Mouse (Mus musculus): ENCODE data around the gene Tnks1bp1. TPM values are rescaled to one million over a fixed set of nuclear protein-coding genes. Genes with fewer than 3 reads are reported as not detected.

Gene Tnks1bp1
- total RNA-seq, 2 experiments from 2014 or later = 0.20 to 1.0 TPM

DNA sequence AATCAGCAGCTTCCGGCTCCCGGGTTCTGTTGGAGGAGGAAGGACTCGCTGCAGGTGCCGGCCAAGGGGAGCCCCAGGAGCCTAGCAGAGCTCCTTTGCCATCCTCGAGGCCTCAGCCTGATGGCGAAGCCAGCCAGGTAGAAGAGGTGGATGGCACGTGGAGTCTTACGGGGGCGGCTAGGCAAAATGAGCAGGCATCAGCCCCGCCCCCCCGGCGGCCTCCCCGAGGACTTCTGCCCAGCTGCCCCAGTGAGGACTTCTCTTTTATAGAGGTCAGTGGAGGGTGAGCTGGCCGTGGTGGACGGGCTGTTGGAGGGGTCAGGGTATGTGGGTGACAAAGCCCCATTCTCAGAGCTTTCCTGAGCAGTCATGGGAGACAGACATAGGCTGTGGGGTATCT is 22.3 kb downstream of the Tnks1bp1 start:
- no peak for ATAC-seq (replicated peaks; ENCODE audit: low FRiP score, low TSS enrichment, poor library complexity, severe bottlenecking)

DNA sequence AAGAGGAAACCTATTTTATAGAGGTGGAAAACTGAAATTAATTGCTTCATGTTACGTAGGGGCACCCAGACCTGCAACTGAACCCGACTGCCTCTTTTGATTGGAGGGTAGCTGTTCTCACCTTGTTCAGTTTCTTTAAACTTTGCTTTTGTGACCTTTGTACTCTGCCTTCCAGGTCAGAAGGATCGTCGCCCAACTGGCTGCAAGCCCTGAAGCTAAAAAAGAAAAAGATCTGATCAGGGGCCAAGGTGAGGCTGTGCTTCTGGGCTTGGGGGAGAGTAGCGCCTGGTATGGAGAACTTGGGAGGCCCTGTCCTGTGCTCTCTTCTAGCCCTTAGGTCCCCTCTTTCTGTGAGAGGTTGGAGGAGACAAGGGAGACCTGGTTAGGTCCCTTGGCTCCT is 24.1 kb downstream of the Tnks1bp1 start:
- ATAC-seq (replicated peaks; ENCODE audit: low FRiP score, low TSS enrichment, poor library complexity, severe bottlenecking) = no peak

DNA sequence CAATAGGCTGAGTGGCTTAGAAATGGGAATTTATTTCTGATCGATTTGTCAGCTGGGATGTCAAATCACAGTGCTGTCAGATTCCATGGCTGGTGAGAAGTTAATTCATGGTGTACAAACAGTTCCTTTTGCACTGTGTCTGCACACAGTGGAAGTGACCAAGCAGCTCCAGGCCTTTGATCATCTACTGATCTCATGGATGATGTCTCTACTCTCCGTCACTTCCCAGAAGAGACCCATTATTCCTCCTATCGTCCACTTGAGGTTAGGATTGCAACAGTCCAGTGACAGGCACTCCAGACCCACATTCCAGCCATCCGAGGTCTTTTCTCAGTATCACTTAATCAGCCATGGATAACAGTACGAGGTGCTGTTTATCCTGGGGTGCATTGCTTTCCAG is 25.9 kb downstream of the Tnks1bp1 start:
- no peak for ATAC-seq (replicated peaks; ENCODE audit: low FRiP score, low TSS enrichment, poor library complexity, severe bottlenecking)

DNA sequence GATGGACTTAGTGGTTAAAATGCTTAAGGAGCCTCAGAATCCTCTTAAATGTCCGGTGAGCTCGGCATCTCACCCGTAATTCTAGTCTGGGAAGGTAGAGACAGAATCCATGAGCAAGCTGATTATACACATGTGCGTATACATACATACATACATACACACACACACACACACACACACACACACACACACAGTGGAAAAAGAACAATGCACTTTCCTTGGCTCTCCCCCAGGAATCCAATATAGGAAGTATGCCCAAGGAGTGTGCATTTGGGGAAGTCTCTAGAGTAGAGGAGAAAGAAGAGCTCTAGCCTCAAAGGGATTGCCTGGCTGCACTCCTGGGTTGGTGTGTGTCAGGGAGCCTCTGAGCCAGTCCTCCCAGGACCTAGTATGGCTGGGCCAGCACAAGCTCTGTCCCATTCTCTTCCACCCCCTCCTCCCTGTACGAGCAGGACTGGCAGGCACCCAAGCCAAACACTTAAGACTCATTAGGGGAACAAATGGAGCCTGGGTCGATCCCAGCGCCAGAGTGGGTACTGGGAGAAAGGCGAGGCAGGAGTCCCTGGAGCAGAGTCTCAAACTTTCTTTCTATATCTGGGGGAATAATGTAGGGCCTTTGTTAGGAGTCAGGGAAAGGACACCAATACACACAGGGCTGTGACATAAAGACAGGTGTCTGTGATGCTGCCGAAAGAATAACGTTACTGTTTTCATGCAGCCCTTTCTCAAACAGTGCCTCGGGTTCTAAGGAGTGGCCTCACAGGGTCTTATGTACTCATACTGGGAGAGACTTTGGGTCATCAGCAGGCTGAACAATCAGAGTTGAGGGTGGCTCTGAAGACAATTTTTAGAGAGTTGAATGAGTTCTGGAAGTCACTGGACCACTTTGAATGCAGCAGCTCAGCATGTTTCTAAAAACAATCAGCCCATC is 41.2 kb downstream of the Tnks1bp1 start:
- no peak for ATAC-seq (replicated peaks; ENCODE audit: low FRiP score, low TSS enrichment, poor library complexity, severe bottlenecking)

DNA sequence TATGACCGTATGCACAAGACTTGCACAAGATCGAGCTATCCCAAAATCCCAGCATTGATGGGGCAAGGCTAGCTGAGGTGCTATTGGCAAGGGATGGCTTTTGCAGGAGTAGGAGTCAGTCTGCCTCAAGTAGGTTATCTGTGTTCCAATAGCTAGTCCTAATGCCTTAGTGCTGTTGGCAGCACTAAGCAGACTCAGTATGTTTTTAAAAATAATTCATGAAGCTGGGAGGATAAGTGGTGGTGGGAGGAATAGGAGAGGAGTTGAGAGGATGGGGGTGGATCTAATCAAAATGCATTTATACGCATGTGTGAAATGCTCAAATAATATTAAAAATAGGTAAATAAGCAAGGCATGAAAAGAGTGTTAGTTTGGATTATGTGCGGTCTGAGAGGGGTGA is 43.5 kb downstream of the Tnks1bp1 start:
- no peak for ATAC-seq (replicated peaks; ENCODE audit: low FRiP score, low TSS enrichment, poor library complexity, severe bottlenecking)

DNA sequence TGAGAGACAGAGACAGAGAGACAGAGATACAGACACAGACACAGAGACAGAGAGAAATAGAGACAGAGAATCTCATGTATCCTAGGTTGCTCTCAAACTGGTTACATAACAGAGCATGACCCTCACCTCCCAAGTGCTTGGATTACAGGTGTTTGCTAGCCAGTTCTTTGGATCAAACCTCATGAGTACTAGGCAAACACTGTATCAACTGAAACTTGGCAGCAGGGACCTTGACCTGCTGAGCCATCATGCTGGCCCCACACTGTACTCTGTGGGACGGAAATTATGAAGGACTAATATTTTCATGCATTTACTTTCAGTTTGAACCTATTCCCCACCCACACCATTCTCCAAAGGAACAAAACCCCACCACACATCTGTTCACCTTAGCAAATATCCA is 45.6 kb downstream of the Tnks1bp1 start:
- ATAC-seq (replicated peaks; ENCODE audit: low FRiP score, low TSS enrichment, poor library complexity, severe bottlenecking) = no peak

- ATAC-seq (replicated peaks; ENCODE audit: low FRiP score, low TSS enrichment, poor library complexity, severe bottlenecking) = no peak
These were observed 48.1 kb downstream of the Tnks1bp1 start for GRCm38 (mm10) chr2:85095906-85096305.

- no peak for ATAC-seq (replicated peaks; ENCODE audit: low FRiP score, low TSS enrichment, poor library complexity, severe bottlenecking)
These were observed 50.2 kb downstream of the Tnks1bp1 start for GRCm38 (mm10) chr2:85098014-85098413.

DNA sequence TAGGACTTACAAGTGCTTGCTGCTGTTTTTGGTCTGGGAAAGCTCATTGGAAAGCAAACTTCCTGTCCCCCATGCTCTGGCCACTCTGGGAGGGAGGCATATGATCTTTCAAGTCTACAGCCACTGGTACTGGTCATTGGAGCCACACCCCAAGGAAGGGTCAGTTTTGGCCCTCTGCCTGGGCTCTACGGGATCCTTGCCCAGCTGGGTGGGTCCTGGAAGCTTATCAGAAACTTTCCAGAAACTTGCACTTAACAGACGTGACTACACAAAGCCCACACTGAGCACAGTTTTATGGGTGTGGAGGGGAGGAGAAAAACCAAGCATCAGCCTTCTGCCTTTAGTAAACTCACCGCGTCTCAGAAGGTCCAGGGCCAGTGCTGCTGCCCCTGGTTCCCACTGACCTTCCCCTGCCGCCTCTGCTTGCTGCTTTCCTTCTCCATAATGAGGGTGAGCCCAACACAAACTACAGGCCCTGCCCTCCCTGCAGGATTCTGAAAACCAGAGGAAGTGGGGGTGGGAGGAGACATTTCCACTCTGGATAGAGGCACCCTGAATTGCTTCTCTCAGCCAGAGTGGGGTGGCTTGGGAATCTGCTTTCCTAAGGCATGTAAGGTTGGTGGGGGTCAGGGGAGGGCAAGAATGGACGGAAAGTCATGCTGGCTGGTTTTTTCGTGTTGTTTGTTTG is 51.1 kb downstream of the Tnks1bp1 start:
- ATAC-seq (replicated peaks; ENCODE audit: low FRiP score, low TSS enrichment, poor library complexity, severe bottlenecking) = peak; percentile 33; the same call in 1 of the 2 replicates

DNA sequence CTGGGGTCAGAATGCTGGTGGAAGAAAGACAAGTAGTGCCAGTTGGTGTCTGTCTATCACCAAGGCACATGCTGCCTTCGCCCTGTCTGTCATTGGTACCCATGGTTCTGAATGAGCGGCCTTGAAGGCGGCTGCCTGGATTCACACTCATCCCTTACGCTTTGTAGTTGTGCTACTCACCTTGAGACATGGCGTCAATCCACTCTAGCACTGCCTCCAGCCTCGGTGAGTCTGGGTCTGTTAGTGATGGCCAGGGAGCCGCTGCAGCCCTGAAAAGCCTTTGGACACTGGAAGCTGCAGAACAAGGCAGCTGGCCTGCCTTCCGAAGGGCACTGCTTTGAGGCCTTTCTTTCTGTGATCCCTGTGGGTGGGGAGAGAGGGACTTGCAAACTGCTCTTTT is 55.4 kb downstream of the Tnks1bp1 start:
- no peak for ATAC-seq (replicated peaks; ENCODE audit: low FRiP score, low TSS enrichment, poor library complexity, severe bottlenecking)

GRCm38 (mm10) chr2:85105426-85106013 is 57.7 kb downstream of the Tnks1bp1 start:
- ATAC-seq (replicated peaks; ENCODE audit: low FRiP score, low TSS enrichment, poor library complexity, severe bottlenecking) = peak; percentile 43

GRCm38 (mm10) chr2:85106068-85106790 is 58.4 kb downstream of the Tnks1bp1 start:
- no peak for ATAC-seq (replicated peaks; ENCODE audit: low FRiP score, low TSS enrichment, poor library complexity, severe bottlenecking)

DNA sequence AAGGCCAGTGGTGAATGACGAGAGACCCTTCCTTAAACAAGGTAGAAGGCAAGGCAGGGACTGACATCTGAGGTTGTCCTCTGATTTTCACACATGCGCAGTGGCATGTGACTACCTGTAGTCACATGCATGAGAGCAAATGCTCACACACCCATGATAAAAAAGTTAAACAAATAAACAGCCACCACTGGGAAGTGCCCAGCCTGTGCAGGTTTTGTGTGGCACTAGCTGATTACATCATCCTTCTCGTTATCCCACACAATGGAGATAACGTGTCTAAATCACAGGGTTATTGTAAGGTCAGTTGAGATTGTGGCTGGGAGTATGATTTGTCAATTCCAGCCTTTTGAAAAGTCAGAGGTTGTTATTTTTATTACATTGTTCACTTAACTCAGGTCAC is 59.1 kb downstream of the Tnks1bp1 start:
- ATAC-seq (replicated peaks; ENCODE audit: low FRiP score, low TSS enrichment, poor library complexity, severe bottlenecking) = no peak

- ATAC-seq (replicated peaks; ENCODE audit: low FRiP score, low TSS enrichment, poor library complexity, severe bottlenecking) = no peak
These were observed 62.6 kb downstream of the Tnks1bp1 start for GRCm38 (mm10) chr2:85110288-85110875.

Other genes starting within 250 kb of the Tnks1bp1 start
- 37.2 and 56.9 TPM in 2 replicates for gene Ube2l6, start 249.2 kb upstream of the Tnks1bp1 start, total RNA-seq (2014; fragmentation: Nextera tagmentation)
- 35.3 and 56.3 TPM in 2 replicates for gene Ube2l6, start 249.2 kb upstream of the Tnks1bp1 start, total RNA-seq (2017)
- not detected in 2 replicates for gene Smtnl1, start 225.4 kb upstream of the Tnks1bp1 start, total RNA-seq (2014; fragmentation: Nextera tagmentation)
- gene Smtnl1, start 225.4 kb upstream of the Tnks1bp1 start, total RNA-seq (2017) = not detected in 2 replicates
- 91.6 and 94.6 TPM in 2 replicates for gene Timm10, start 221.0 kb upstream of the Tnks1bp1 start, total RNA-seq (2014; fragmentation: Nextera tagmentation)
- 48.9 and 88.0 TPM in 2 replicates for gene Timm10, start 221.0 kb upstream of the Tnks1bp1 start, total RNA-seq (2017)
- gene Slc43a1, start 209.2 kb upstream of the Tnks1bp1 start, total RNA-seq (2014; fragmentation: Nextera tagmentation) = 96.3 and 117 TPM in 2 replicates
- gene Slc43a1, start 209.2 kb upstream of the Tnks1bp1 start, total RNA-seq (2017) = 40.1 and 70.3 TPM in 2 replicates
- gene Rtn4rl2, start 161.3 kb upstream of the Tnks1bp1 start, total RNA-seq (2014; fragmentation: Nextera tagmentation) = not detected in 2 replicates
- not detected in 2 replicates for gene Rtn4rl2, start 161.3 kb upstream of the Tnks1bp1 start, total RNA-seq (2017)
- gene Slc43a3, start 111.4 kb upstream of the Tnks1bp1 start, total RNA-seq (2014; fragmentation: Nextera tagmentation) = 118 and 137 TPM in 2 replicates
- 65.3 and 108 TPM in 2 replicates for gene Slc43a3, start 111.4 kb upstream of the Tnks1bp1 start, total RNA-seq (2017)
- gene Prg2, start 67.6 kb upstream of the Tnks1bp1 start, total RNA-seq (2014; fragmentation: Nextera tagmentation) = not detected in 2 replicates
- gene Prg2, start 67.6 kb upstream of the Tnks1bp1 start, total RNA-seq (2017) = 0.85 and 3.2 TPM in 2 replicates
- gene Prg3, start 59.8 kb upstream of the Tnks1bp1 start, total RNA-seq (2014; fragmentation: Nextera tagmentation) = not detected in 2 replicates
- not detected in 2 replicates for gene Prg3, start 59.8 kb upstream of the Tnks1bp1 start, total RNA-seq (2017)
- 245 and 274 TPM in 2 replicates for gene Ssrp1, start 10.8 kb upstream of the Tnks1bp1 start, total RNA-seq (2014; fragmentation: Nextera tagmentation)
- gene Ssrp1, start 10.8 kb upstream of the Tnks1bp1 start, total RNA-seq (2017) = 432 and 481 TPM in 2 replicates
- 1.1 and 2.0 TPM in 2 replicates for gene P2rx3, start 10.6 kb upstream of the Tnks1bp1 start, total RNA-seq (2014; fragmentation: Nextera tagmentation)
- gene P2rx3, start 10.6 kb upstream of the Tnks1bp1 start, total RNA-seq (2017) = not detected in 2 replicates
- not detected in 2 replicates for gene Aplnr, start 88.2 kb downstream of the Tnks1bp1 start, total RNA-seq (2014; fragmentation: Nextera tagmentation)
- gene Aplnr, start 88.2 kb downstream of the Tnks1bp1 start, total RNA-seq (2017) = not detected in 2 replicates
- not detected in 2 replicates for gene Lrrc55, start 149.2 kb downstream of the Tnks1bp1 start, total RNA-seq (2014; fragmentation: Nextera tagmentation)
- not detected in 2 replicates for gene Lrrc55, start 149.2 kb downstream of the Tnks1bp1 start, total RNA-seq (2017)